Mouse (Mus musculus): ENCODE measurements around the gene Ier5.

Gene Ier5

DNA sequence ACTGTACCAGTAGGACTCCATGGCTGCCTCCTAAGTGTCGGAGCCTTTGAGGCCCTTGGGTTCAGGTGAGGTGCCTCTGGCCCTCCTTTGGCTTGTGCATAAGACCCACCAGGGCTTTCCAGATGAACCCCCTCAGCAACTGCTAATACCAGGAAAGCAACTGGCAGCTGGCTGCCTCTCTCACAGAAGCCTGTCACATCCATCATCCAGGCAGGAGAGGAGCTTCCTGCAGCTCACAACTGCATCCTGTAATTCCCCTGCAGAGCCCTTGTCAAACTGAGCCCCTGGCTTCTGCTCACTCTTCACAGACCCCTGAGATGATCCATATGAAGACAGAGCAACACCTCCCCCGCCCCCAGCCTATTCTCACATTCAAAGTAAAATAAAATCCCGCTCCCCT is 21.8 kb downstream of the Ier5 start:
- DNase-seq (ENCODE audit: low spot score) = peak; percentile 62

DNA sequence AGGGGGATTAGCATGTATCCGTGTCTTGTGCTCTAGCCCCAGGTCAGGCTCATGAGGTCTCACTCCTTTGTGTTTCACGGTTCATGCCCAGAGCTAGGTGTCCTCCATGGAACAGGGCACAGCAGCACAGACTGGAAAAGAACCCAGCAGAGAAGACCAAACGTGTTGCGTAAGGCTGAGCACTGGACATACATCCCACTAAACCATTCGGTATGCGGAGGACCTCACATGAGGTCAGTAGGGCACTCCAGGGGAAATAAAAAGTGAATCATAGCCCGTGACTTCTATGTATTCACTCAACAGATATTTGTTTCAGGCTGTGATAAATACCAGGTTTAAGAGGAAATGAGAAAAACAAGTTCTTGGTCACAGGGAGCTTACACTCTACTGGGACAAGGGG is 23.6 kb downstream of the Ier5 start:
- DNase-seq (ENCODE audit: low spot score) = no peak

DNA sequence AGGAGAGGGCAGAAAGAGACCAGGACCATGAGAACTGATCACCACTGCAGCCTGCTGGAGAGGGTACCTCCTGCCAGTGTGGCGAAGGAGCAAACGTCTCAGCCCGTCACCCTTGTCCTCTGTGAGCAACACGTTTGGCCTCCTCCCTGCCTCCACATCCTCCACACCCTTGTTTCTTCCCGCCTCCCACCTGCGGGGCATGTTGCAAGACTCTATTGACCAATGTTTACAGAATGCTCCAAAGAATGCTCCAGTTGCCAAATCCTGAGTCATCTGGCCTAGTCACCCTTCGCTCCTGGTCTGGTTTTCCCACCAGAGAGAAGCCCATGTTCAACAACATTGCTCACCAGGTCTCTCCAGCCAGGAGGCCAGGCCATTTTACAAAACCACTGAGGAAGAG is 24.6 kb downstream of the Ier5 start:
- DNase-seq (ENCODE audit: low spot score) = no peak

DNA sequence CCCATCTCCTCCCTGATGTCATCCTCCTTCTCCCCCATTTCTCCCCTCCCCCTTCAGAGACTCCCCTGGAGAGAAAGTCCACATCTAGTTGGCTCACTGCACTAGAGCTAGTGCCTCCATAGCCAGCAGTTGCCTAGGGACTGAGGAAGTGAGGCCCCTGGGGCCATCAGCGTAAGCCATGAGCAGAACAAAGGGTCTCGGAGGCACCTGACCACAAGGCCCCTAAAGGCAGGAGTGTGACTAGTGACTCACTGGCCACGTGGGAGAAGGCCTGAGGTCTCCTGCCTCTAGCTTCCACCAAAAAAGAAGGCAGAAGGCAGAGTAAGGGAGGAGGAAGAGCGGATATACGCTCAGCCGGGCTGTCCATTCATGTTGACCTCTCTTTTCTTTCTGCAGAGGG is 25.5 kb downstream of the Ier5 start:
- DNase-seq (ENCODE audit: low spot score) = no peak

DNA sequence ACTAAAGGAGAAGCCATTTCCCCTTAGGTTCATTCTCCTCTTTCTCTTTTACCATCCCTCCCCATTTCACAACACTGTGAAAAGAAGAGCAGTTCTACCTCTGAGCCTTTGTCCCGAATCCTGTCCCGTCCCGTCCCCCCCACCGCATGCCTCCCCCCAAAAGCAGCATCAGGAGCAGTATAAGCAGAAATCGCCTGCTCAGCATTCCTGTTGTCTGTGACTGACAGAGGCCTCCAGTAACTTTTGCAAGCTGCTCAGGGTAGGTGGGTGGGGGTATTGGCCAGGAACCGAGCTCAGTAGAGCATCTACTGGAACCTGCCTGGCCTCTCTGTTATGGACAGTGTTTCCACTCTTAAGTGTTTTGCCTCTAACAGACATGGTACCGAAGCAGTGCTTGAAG is 26.3 kb downstream of the Ier5 start:
- DNase-seq (ENCODE audit: low spot score) = no peak

DNA sequence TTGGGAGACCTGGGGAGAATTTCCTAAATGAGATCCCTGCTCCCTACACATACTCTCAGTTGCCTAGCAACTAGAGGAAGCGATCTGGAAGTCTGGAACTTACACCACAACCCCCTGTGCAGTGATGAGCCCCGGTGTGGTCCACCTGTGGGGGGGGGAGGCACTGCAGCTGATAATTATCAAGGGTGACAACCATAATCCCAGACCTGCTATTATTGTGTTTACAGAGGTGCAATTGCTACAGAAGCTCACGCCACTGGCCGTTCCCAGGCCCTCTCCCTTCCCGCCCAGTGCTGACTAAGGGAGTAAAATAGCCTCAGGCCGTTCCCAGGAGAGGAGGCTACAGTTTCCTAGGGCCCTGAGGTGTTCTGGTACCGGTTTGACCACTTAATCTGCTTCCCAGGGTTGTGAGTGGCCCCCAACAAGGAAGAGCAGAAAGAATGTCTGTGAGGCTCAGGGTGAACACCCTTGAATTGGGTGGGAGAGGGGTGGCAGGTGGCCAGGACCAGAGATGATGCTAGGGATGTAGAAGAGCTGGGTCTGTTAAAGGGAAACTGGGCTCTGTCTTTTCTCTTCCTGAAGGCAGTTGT is 28.1 kb downstream of the Ier5 start:
- no peak for DNase-seq (ENCODE audit: low spot score)

DNA sequence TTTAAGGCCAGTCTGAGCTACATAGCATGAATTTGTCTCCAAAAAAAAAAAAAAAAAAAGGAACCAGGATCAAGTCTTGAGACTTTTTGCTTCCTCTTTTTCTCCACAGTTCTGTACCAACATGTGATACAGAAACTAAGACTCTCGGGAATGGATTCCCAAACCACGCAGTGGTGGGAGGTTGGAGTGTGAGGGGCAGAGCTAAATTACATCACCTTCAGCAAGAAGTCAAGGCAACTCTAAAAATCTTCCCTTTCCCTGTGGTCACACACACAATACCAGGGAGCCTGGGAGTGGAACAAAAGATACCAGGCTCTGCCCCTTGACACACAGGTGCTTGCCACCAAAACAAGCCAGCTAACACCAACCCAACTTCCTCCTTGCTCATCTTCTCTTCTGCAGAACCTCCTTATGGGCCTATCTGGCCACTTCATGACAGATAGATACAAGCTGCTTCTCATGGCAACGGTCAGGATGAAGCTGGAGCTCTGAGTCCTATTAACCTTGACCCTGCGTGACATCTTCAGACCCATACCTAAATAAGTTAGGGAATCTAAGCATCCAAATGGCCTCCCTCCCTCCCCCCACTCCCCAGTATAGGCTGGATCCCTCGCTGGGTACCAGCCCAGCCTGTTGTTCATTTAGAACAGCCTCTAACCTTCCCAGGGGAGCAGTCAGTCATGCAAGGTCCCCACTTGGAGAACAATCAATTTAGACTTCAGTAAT is 28.7 kb downstream of the Ier5 start:
- no peak for DNase-seq (ENCODE audit: low spot score)

DNA sequence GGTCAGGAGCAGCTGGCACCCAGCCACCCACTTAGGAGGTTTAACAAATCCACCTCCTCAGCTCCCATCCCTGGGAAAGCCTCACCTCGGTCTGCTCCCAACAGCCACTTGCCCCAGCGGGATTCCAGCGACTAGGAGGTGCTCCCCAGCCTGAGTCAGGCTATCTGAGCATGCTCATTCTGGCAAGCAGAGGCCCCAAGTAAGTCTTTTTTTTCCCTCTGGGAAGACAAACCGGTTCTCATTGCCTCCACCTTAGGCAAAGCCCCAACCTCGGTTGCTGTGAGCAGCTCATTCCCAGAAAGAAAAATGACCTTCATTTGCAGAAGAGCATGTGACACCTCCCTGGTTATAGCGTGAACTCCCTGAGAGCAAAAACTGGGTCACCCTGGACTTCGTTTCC is 29.7 kb downstream of the Ier5 start:
- DNase-seq (ENCODE audit: low spot score) = no peak

DNA sequence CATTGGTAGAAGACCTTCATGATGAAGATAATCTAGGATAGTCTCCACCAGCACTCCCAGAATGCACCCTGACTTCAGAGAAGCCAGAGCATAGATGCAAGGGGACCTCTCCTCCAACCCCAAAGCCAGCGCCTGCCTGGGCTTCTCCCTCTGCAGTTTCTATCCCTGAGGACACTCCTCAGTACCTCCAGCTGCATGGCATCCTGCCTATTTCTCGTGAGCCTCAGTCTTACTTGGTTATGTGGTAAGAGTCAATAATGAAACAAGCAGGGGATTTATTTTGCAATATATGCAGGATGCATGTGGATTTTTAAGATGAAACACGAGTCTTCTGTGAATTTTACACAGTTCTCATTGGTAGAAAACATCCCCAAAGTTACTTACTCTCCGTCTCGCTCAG is 33.2 kb downstream of the Ier5 start:
- no peak for DNase-seq (ENCODE audit: low spot score)

DNA sequence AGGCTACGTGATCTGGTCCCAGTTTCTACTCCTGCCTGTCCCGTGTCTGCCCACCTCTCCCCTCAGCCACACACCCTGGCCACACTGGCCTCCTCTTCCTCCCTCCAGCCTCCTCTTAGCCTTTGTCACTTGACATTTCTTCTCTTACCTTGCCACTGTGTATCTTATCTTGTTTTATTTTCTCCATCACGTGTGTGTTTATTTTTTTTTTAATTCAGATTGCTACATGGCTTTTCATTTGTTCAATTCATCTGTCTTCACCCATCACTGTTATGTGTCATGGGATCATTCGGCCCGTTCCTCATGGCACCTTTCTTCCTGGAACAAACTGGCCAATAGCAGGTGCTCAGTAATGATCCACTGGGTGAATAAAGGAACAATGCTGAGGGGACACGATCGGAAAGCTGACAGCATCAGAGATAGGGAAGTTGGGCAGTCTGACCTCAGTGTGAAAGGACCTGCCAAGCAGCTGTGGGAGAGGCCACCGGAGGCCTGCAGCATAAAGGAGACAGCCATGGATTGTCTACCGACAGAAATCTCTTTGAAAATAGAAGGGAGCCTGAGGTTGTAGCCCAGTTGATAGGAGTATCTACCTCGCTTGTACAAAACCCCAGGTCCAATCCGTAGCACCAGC is 34.3 kb downstream of the Ier5 start:
- DNase-seq (ENCODE audit: low spot score) = no peak

DNA sequence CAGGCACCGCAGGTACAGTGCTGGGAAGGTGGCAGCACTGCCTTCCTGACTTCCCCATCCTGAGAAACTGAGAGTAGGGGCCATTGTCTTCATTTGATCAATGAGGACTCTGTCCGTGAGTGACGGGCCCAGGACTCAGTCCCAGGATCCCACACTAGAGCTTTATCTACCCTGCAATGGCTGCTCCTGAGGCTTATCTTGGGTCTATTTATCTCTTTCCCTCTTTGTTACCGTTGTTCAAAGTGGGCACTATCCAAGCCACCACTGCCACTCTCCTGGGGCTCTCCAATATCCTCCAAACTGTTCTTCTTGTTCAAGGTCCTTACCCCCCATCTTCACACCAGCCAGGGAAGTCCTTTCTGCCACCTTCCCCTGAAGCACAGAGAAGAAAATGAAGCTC is 34.8 kb downstream of the Ier5 start:
- DNase-seq (ENCODE audit: low spot score) = no peak

DNA sequence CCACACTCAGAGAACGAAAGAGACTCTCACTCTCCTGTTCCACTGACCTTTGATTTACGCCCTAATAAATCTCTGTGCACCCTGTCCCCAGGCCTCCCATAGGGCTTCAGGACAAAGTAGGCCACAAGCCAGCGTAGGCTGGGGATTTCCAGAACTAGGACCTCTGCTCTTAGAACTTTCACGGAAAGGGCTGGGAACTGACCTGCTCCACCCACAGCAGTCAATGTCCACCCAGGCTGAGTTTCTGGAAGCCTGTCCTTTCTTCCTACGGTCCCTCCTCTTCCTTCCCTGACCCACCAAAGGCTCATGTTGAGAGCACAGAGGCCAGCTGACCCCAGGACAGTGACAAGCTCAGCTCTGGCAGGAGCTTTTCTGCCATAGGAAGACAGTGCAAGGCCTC is 35.3 kb downstream of the Ier5 start:
- DNase-seq (ENCODE audit: low spot score) = no peak

DNA sequence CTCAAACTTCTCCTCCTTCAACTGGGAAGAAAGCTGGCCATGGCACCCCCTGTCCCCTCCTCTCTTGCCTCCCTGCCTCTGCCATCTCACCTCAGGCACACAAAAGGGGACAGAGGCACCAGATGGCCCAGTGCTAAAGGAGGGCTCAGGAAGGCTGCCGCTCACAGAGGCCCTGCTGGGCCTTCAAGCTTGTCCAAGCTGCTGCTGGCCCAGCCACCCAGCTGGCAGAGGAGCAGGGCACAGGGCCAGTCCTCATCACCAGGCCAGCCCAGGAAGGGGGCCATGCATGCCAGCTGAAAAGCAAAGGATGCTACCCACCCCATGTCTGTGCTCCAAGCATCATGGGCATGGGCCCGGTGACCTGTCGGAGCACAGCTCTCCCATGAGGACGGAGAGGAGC is 36.5 kb downstream of the Ier5 start:
- DNase-seq (ENCODE audit: low spot score) = no peak

DNA sequence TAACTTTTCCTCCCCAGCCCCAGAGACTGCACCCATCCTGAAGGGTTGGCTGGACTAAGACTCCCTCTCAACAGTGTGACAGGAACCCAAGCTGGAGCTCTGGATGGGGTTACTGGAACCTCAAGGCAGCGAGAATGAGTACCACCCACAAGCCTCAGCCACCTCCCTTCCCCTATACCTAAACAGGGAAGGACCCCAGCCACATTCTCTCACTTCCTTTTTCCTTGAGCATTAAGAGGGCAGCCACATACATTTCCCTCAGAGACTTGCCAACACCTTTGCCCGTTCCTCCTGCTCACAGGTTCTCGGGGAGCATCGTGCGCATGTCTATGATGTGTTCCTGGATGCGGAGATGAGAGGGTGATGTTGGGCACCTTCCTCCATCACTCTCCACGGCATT is 37.4 kb downstream of the Ier5 start:
- DNase-seq (ENCODE audit: low spot score) = no peak

DNA sequence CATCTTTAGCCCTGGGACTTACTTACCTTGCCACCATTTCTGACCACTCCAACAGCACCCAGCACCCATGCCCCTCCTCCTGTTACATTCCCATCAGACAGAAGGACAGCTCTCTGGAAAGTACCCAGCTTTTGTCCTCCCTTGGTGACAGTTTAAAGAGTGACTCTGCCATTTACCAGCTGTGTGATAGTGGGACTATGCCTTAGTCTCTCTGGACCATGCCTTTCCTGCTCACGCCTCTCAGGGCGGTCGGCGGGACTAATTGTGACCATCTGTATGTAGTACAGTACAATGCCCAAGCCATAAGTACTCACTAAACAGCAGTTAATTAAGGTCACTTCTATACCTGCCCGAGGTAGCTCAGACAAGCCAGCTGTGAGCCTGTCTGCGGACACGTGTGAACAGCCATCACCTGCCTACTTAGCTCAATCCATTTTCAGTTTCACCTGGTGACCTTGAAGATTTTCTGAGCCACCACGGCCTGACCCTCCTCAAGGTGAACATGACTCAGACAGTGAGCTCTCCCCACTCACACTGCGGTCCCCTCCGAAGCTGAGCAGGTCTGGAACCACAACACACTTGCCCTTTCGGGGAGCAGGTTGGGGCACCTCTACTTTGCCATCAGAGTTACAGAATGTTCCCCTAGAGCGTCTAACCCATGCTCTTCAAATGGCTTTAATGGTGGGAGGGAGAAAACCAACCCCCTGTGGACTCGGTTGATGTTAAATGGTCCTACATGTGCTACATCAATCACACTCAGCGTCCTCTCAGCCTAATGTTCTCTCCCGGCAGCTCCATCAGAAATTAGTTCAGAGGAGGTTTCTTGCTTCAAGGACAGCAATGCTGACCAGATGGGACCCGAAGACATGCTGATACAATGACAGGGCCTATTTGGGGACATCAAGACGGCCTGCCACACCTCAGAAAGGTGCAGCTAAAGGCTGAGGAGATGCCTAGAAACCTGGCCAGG is 38.3 kb downstream of the Ier5 start:
- no peak for DNase-seq (ENCODE audit: low spot score)

DNA sequence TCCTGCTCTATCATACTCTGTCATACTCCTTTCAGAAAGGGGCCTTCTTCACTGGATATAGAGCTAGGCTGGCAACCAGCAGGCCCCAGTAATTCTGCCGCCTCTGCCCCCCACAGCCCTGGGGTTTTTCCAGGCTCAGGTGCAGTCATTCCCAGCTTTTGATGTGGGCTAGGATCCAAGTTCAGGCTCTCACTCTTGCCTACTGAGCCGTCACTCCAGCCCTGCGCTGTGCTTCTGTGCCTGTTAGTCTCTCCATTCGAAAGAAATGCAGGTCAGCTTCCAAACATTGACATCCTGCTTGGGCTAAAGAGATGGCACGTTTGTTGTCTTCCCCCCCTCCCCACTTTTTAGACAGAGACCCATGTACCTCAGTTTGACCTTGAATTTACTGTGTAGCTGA is 39.2 kb downstream of the Ier5 start:
- no peak for DNase-seq (ENCODE audit: low spot score)

DNA sequence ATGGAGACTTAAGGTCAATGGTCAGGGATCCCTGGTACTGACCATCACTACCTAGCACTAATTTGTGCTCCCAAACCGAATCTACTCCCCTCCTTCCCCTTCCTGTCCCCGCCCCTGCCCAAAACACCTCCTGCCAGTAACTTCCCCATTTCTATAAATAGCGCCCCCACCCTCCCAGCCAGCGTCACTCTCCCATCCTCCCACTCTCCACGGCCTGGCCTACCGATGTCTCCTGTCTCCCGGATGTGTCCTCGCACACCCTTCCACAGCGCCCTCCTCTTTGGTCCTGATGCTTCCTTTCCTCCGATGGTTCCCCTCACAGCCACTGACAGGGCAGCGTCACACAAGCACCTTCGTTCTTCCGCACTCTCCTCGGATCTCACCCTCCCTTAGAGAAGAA is 39.9 kb downstream of the Ier5 start:
- DNase-seq (ENCODE audit: low spot score) = no peak

DNA sequence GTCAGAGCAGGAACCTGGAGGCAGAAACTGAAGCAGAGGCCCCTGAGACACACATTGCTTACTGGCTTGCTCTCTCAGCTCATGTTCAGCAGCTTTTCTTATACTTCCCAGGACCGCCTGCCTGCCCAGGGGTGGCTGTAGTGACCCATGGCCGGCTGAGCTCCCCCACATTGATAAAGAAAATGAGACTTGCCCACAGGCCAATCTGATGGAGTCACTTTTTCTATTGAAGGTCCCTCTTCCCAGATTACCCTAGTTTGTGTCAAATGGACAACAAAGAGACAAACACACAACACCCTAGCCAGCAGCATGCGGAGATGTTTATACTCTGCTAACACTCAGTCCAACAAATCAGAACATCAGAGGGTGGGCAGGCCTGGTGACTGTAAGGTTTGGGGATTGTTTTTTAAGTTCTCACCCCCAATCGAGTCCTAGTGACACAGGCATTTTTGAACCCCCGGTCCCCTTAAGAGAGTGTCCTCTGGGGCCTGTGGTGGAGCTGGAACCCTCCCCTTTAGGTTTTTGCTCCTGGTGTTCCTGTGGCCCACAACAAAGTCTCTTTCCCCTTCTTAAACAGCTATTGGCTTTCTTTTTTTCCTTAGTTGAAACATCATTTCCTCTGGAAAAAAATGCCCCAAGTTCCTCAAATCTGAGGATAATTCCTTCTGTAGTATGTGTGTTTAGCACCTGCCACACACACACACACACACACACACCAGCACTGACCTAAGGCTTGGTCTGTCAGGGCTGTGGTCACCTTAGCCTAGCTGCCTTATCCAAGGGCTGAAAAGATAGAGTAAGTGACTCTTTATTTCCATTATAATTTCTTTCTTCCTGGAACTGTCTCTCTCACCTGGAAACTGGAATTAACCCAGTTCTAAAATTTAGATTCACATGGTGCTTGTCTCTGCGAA is 41.1 kb downstream of the Ier5 start:
- no peak for DNase-seq (ENCODE audit: low spot score)

DNA sequence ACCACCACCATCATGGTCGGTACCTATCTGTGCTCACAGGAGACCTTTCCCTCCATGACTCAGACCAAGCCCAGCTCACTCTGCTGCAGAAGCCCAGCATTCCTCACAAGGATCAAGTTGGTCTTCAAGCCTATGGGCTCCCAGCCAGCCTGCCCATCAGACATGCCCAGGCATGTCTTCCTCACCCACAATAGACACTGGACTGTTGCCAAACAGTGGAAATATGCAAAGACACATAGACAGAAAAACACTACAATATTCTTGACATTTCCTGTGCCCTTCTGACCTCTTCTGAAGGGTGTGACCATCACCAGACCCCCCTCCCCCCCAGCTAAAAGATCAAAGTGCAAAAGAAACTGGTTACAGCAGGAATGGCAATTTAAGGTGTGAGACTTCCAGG is 43.3 kb downstream of the Ier5 start:
- DNase-seq (ENCODE audit: low spot score) = no peak

DNA sequence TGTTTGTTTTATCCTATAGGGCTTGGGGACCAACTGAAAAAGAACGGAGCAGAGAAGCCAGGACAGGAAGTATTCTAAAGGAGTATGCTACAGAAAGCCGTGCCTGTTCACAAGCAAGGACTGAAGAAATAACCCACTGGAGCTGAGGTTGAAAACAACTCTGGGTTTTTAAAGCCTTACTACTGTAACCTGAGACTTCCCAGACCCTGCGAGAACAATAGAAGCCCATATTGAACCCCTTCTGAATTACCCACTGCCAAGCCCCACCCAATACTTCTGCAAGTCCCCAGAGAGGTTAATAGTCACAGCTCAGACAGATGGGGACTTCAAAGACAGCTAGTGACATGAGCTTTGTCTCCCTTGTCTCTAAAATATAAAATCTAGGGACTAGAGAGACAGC is 44.4 kb downstream of the Ier5 start:
- DNase-seq (ENCODE audit: low spot score) = no peak

DNA sequence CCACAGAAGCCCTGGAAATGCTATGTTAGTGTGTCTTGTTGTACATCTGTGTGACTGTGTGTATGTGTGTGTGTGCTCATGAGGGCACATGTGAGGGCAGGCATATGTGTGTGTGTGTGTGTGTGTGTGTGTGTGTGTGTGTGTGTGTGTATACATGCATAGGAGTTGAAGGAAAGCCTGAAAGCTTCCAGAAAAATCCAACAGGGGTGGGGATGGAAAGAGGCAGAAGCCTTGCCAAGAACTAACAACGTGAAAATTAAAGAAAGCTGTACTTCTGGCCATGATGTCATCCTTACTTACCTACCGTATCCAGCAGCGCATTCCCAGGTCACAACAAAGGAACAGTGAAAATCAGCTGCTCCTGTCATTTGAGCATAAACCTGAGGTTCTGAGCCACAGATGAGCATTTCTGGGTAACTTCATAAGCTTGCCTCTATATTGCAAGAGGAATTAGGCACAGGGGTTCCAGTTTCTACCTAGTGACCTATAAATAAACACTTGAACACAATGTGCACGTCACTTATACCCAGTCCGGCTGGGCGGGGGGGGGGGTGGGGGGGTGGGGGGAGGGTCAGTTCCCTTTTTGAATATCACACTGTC is 45.0 kb downstream of the Ier5 start:
- no peak for DNase-seq (ENCODE audit: low spot score)
